Mouse (Mus musculus) limb, embryonic 10.5 days (tissue): ENCODE measurements around the gene Spag5. TPM values are rescaled to one million over a fixed set of nuclear protein-coding genes. Genes with fewer than 3 reads are reported as not detected.
"Not testable (repeated sequence)": the region's sequence is repeated elsewhere in the genome, so short reads cannot be mapped to it uniquely, and the experiment has no call there.

Source experiments
- DNase-seq: peaks from one replicate; pipeline ENCODE4 v3.0.0-alpha.2; 2017; ENCODE audit warnings: low spot score
- H3K27ac ChIP-seq: fragments of 300-500 bp; sonication (generic); 2 replicates; pipeline ENCODE4 v1.5.1; 2016; ENCODE audit warnings: mild to moderate bottlenecking
- H3K27me3 ChIP-seq: fragments of 300-500 bp; sonication (generic); 2 replicates; pipeline ENCODE4 v1.6.1; 2016; ENCODE audit warnings: low read depth, mild to moderate bottlenecking; ENCODE audit not compliant: poor library complexity, severe bottlenecking
- H3K36me3 ChIP-seq: fragments of 300-500 bp; sonication (generic); 2 replicates; pipeline ENCODE4 v1.6.1; 2016; ENCODE audit warnings: mild to moderate bottlenecking, moderate library complexity
- H3K4me1 ChIP-seq: fragments of 300-500 bp; sonication (generic); 2 replicates; pipeline ENCODE4 v1.6.1; 2016
- H3K4me3 ChIP-seq: fragments of 300-500 bp; sonication (generic); 2 replicates; pipeline ENCODE4 v1.5.1; 2016; ENCODE audit warnings: mild to moderate bottlenecking, moderate library complexity
- H3K9me3 ChIP-seq: fragments of 300-500 bp; sonication (generic); replicated peaks from 2 replicates; pipeline ENCODE4 v1.6.1; 2016; ENCODE audit warnings: mild to moderate bottlenecking
- WGBS: fragments of 180-500 bp; shearing (Covaris S2); methylation state at CpG from one replicate; pipeline ENCODE4 v1.1.7; 2016; 5-methylcytosine and 5-hydroxymethylcytosine counted together
- polyA plus RNA-seq: library from polyadenylated mRNA; unstranded; fragments of >200 nt; fragmentation: Nextera tagmentation; extraction: Ambion mirVana; gene quantifications from 2 replicates; pipeline ENCODE4 v1.2.1, GENCODE M21; 2016

Gene Spag5
- 72.8 and 84.8 TPM in 2 replicates for polyA plus RNA-seq

DNA sequence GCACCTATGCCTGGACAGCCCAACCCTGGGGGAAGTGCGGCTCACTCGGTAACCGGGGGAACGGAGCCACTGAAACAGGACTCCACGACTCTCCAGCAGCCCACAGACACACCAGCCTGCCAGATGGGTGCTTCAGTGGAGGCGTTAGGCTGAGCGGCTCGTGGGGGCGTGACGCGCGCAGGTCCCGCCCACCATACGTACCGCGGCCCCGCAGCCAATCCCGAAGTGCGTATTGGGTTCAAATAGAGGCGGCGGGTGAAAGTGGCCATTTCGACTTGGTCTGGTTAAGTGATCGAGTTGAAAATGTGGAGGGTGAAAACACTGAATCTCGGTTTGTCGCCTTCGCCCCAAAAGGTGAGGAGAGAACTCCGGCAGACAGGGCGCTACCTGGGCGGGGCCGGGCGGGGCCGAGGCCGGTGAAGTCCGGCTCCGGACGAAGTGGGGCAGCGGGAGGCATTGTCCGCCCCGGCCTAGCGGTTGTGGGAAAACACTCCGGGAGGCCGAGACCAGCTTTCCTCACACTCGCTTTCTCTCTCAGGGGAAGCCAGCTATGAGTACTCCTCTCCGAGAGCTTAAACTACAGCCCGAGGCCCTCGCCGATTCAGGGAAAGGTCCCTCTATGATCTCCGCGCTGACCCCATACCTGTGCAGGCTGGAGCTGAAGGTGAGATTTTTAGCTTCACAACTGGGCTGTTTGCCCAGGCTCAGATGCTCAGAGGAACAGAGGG is at the start of gene Spag5:
TSS of gene Spag5 (plus strand) at position 173 of the 728 bp plus-strand sequence.
- under 1% methylated on average over 49 of the region's 49 CpGs for WGBS
- H3K27ac ChIP-seq, result peak within 1 kb of the TSS; percentile 94
- peaks cover 36% of the 10 kb centered on the region for H3K36me3 ChIP-seq
- peak within 1 kb of the TSS; percentile 92 for H3K4me3 ChIP-seq
- H3K9me3 ChIP-seq, result no peaks in the 10 kb centered on the region
- H3K27me3 ChIP-seq, result no peaks in the 10 kb centered on the region
- DNase-seq, result peak; percentile 91
- peaks cover 27% of the 10 kb centered on the region for H3K4me1 ChIP-seq

DNA sequence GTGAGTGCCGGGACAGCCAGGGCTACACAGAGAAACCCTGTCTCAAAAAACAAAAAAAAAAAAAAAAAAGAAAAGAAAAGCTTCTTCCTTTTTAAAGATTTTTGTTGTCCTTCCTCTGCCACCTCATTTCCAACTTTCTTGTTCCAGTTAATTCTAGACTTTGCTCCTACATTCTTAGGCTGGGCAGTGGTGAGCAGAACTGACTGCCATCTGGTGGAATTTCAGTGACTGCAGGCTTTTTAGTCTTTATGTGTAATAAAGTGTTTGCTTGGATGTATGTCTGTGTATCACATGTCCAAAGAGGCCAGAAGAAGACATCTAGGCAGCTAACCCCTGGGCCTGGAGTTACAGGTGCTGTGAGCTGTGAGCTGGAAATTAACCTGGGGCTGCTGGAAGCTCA is 44.7 kb upstream of the Spag5 start:
- DNase-seq, result no peak
- Histone ChIP-seq H3K27me3 (peaks cover 10% of the 10 kb centered on the region), H3K4me3 (no peak overlapping the region), H3K36me3 (peaks cover 38% of the 10 kb centered on the region), H3K27ac (no peak overlapping the region), H3K9me3 (no peaks in the 10 kb centered on the region), H3K4me1 (no peaks in the 10 kb centered on the region)
- 100% methylated on average over 1 of the region's 1 CpGs for WGBS

DNA sequence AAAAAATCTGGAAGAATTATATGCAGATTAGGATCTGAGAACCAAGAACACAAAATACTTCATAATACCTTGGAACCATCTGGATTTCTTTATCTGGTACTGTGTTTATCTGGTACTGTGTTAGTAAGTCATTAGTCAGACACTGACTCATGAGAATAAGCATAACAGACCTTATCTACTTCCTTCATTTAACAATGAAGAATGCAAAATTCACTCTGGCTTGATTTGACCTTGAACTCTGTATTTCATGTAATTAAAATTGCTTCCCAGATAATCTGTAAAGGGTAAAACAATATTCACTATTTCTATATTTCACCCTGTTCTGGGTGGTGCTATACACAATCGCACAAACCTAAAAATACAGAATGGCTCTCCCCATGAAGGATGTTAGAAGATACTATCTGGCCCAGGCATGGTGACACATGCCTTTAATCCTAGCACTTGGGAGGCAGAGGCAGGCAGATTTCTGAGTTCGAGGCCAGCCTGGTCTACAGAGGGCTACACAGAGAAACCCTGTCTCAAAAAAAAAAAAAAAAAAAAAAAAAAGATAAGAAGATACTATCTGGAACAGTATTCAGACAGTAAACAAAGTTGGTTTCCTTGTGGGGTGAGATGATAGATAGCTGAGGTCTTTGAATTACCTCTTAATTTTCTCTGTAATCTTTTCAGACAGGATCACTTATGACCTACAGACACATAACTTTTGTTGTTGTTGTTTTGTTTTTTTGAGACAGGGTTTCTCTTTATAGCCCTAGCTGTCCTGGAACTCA is 40.7 kb upstream of the Spag5 start:
- no peak overlapping the region for H3K27ac ChIP-seq
- H3K9me3 ChIP-seq, result no peaks in the 10 kb centered on the region
- peaks cover 9% of the 10 kb centered on the region for H3K4me1 ChIP-seq
- peaks cover 10% of the 10 kb centered on the region for H3K27me3 ChIP-seq
- peaks cover 38% of the 10 kb centered on the region for H3K36me3 ChIP-seq
- 100% methylated on average over 2 of the region's 2 CpGs for WGBS
- peak overlapping the region; percentile 94 for H3K4me3 ChIP-seq
- no peak for DNase-seq

DNA sequence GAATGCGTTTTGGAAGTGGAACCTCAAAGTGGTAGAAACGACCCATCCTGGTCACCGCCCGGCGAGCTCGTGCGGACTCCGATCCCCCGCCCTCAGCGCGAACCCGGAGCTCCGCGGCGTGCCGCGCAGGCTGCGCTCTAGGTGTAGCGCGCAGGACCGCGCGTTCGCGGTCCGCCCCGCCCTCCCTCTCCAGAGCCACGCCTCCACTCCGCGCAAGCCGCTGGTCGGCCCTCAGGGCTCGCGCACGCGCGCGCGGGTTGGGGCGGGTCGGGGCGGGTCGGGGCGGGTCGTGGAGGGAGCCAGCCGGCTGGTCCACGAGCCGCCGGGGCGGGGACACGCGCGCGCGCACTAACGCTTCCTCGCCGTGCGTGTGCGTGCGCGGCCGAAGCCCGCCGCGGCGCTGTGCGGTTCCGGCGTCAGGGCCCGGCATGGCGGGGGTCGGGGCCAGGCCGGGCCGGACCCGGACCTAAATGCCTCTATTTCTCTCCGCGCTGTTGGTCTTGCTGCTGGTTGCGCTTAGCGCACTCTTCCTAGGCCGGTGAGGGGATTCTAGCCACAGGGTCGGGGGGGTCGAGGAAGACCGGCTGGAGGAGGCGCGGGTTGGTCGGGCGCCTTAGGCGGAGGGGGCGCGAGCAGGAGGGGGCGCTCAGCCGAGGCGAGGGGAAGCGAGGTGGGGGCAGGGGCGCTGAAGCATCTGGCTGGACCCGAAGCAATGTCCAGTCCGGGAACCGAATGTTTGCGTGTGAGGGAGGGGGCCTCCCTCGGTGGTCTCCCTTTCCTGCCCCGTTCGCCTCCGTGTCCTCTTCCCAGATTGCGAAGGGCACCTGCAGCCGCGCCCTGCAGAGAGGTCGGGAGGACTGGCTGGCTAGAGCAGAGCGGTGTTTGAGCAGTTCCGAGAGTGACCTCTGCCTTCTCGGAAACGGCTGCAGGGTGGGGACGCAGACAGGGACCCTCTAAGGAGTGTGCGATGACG is 39.7 kb upstream of the Spag5 start, which contains the start of gene 2610507B11Rik:
TSS of gene 2610507B11Rik (plus strand) at position 373 of the 973 bp plus-strand sequence.
- WGBS, result under 1% methylated on average over 115 of the region's 115 CpGs
- peaks cover 10% of the 10 kb centered on the region for H3K27me3 ChIP-seq
- peak; percentile 98 for DNase-seq
- peaks cover 43% of the 10 kb centered on the region for H3K36me3 ChIP-seq
- H3K4me1 ChIP-seq, result peaks cover 9% of the 10 kb centered on the region
- no peaks in the 10 kb centered on the region for H3K9me3 ChIP-seq
- H3K27ac ChIP-seq, result peak within 1 kb of the TSS; percentile 93
- peak within 1 kb of the TSS; percentile 94 for H3K4me3 ChIP-seq

DNA sequence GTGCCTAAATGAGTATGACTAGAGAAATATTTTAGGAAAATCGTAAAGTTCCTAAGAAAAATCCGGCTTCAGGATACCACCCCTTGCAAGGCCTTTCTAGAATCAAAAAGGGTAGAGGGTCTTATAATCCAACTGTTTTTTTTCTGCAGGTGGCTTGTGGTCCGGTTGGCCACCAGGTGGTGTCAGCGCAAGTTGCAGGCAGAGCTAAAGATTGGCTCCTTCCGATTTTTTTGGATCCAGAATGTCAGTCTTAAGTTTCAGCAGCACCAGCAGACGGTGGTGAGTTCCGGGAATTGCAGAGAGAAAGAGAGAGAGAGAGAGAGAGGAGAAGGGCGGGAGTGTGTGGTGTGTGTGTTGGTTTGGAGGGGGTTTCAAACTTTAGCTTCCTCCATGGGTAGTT is 38.8 kb upstream of the Spag5 start:
- 8% methylated on average over 8 of the region's 8 CpGs for WGBS
- DNase-seq, result peak; percentile 68
- Histone ChIP-seq H3K27ac (no peak overlapping the region), H3K36me3 (peaks cover 52% of the 10 kb centered on the region), H3K4me1 (peaks cover 9% of the 10 kb centered on the region), H3K9me3 (no peaks in the 10 kb centered on the region), H3K4me3 (peak overlapping the region; percentile 94), H3K27me3 (peaks cover 10% of the 10 kb centered on the region)

DNA sequence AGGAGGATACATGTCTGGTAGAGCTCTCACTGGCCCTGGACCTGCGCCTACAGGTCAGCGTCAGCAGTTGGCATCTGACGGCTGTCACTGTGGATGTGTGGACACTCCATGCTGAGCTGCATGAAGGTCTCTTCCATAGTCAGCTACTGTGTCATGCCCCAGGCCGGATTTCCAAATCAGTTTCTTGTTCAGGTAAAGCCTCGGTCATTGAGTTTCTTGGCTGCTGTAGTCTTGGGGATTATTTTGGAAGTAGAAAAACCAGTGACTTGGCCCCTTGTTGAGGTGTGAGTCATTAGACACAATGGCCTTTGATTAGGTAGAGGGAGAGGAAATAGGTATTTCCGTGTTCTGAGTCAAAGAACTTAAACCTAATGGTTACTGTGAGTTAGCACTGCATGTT is 35.8 kb upstream of the Spag5 start:
- Histone ChIP-seq H3K9me3 (no peaks in the 10 kb centered on the region), H3K27me3 (peaks cover 2% of the 10 kb centered on the region; the same call in 1 of the 2 replicates), H3K27ac (no peak overlapping the region), H3K4me1 (peaks cover 9% of the 10 kb centered on the region), H3K36me3 (peaks cover 81% of the 10 kb centered on the region), H3K4me3 (no peak overlapping the region)
- WGBS, result 95% methylated on average over 6 of the region's 6 CpGs
- DNase-seq, result no peak

DNA sequence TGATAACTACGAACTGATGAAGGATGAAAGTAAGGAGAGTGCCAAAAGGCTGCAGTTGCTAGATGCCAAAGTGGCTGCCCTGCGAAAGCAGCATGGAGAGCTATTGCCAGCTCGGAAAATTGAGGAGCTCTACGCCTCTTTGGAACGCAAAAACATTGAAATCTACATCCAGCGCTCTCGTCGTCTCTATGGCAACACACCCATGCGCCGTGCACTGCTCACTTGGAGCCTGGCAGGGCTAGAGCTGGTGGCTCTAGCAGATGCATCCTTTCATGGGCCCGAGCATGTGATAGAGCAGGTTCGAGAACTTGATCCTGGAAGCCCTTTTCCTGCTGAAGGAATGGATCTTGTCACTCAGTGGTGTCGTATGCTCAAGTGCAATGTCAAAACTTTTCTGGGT is 29.3 kb upstream of the Spag5 start:
- no peak for DNase-seq
- 94% methylated on average over 13 of the region's 13 CpGs for WGBS

DNA sequence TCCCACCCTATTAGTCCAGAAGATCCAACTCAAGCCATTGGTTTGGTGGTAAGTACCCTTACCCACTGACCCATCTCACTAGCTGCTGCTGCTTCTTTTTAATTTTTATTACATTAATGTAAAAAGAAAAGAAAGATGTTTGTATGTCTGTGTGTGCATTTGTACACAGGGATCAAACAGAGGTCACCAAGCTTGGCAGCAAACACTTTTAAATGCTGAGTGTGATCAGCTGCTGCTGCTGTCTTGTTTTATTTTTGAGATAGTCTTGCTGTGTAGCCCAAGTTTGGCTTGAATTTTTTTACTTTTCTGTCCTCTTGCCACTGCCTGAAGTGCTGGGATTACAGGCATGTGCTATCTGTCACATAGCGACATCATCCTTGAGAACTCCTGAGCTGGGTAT is 25.7 kb upstream of the Spag5 start:
- DNase-seq, result no peak
- Histone ChIP-seq H3K27ac (no peak overlapping the region), H3K36me3 (peaks cover 100% of the 10 kb centered on the region), H3K27me3 (no peaks in the 10 kb centered on the region), H3K4me1 (no peaks in the 10 kb centered on the region), H3K4me3 (no peak overlapping the region), H3K9me3 (no peaks in the 10 kb centered on the region)
- WGBS, result 94% methylated on average over 1 of the region's 1 CpGs

More for the DNA sequence above, 29.3 kb upstream of the Spag5 start:
- no peaks in the 10 kb centered on the region for H3K9me3 ChIP-seq
- no peak overlapping the region for H3K27ac ChIP-seq
- H3K4me3 ChIP-seq, result no peak overlapping the region
- peaks cover 99% of the 10 kb centered on the region for H3K36me3 ChIP-seq
- H3K27me3 ChIP-seq, result no peaks in the 10 kb centered on the region
- H3K4me1 ChIP-seq, result no peaks in the 10 kb centered on the region

DNA sequence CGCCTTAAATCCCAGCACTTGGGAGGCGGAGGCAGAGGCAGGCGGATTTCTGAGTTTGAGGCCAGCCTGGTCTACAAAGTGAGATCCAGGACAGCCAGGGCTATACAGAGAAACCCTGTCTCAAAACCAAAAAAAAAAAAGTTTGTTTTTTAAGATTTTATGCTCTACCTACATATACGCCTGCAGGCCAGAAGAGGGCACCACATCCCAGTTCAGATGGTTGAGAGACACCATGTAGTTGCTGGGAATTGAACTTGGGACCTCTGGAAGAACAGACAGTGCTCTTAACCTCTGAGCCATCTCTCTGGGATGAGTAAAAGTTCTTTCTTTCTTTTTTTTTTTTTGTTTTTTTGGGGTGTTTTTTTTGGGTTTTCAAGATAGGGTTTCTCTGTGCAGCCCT is 25.2 kb upstream of the Spag5 start:
- not testable (repeated sequence) for DNase-seq, H3K4me1 ChIP-seq, H3K27me3 ChIP-seq, H3K27ac ChIP-seq, H3K9me3 ChIP-seq, H3K4me3 ChIP-seq
- WGBS, result 94% methylated on average over 4 of the region's 4 CpGs
- peaks cover 100% of the 10 kb centered on the region for H3K36me3 ChIP-seq

DNA sequence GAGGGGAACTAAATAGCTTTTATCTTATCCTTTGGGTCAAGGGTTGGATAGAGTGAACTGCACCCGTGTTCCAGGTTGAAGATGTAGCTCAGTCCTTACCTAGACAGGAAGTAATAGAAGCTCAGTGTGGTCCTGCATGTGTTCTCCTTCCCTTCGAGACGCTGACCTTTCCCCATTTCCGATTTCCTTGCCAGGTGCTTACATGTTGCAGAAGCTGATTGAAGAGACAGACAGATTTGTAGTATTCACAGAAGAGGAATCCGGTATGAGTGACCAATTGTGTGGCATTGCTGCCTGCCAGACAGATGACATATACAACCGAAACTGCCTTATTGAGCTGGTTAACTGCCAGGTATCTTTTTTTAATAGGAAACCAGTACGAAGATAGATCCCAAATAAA is 22.5 kb upstream of the Spag5 start:
- Histone ChIP-seq H3K27me3 (no peaks in the 10 kb centered on the region), H3K9me3 (no peaks in the 10 kb centered on the region), H3K27ac (no peak overlapping the region), H3K4me1 (no peaks in the 10 kb centered on the region), H3K36me3 (peaks cover 100% of the 10 kb centered on the region), H3K4me3 (no peak overlapping the region)
- no peak for DNase-seq
- 92% methylated on average over 7 of the region's 7 CpGs for WGBS

DNA sequence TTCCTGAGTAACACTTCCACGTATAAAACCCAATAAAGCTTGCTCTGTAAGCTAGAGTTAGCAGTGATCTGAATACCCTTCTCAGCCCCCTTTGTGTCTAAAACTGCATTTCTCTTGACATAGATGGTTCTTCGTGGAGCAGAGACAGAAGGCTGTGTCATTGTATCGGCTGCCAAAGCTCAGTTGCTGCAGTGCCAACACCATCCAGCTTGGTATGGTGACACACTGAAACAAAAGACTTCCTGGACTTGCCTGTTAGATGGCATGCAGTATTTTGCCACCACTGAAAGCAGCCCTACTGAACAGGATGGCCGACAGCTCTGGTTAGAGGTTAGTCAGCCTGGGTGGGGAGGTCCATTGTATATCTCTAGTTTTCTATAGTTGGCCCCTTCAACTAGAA is 21.7 kb upstream of the Spag5 start:
- no peak overlapping the region for H3K4me3 ChIP-seq
- 94% methylated on average over 4 of the region's 4 CpGs for WGBS
- DNase-seq, result no peak
- peaks cover 99% of the 10 kb centered on the region for H3K36me3 ChIP-seq
- H3K27me3 ChIP-seq, result no peaks in the 10 kb centered on the region
- H3K4me1 ChIP-seq, result no peaks in the 10 kb centered on the region
- H3K27ac ChIP-seq, result no peak overlapping the region
- H3K9me3 ChIP-seq, result no peaks in the 10 kb centered on the region

DNA sequence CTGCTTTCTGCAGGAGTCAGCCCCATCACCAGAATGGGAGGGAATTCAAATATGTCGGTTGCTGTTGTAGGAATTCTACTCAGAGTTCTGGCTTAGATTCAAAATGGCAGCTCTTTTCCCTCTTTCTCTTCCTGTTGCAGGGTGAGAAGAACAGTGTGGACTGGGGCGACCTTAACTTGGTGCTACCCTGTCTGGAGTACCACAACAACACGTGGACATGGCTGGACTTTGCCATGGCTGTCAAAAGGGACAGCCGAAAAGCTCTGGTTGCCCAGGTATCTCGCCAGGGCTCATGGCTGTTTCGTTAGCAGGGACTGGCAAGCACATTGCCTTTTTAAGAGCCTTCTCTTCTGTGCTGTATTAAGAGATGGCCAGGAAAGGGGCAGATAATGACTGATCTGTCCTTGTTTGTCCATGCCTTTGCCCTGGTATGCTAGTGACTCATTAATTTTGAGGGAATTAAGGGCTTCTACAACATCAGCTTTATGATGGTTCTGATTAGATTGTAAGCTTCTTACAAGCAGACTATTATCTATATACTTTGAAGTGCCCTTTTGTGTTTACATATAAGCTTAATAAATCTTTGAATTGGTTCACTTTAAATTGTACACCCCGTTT is 12.1 kb upstream of the Spag5 start:
- H3K36me3 ChIP-seq, result peaks cover 95% of the 10 kb centered on the region
- DNase-seq, result no peak
- WGBS, result 94% methylated on average over 7 of the region's 7 CpGs
- H3K9me3 ChIP-seq, result no peaks in the 10 kb centered on the region
- no peaks in the 10 kb centered on the region for H3K4me1 ChIP-seq
- H3K27ac ChIP-seq, result no peak overlapping the region
- no peaks in the 10 kb centered on the region for H3K27me3 ChIP-seq
- H3K4me3 ChIP-seq, result no peak overlapping the region
